Mouse (Mus musculus) cerebellum, postnatal 4 days (tissue): ENCODE measurements around the gene Nfrkb.

Source experiments
- DNase-seq, 2 experiments: peaks; one replicate each; pipeline ENCODE4 v3.0.0; 2022; ENCODE audit warnings: low spot score in 2 of 2, mixed read lengths in 1 of 2

Nfrkb gene

DNA sequence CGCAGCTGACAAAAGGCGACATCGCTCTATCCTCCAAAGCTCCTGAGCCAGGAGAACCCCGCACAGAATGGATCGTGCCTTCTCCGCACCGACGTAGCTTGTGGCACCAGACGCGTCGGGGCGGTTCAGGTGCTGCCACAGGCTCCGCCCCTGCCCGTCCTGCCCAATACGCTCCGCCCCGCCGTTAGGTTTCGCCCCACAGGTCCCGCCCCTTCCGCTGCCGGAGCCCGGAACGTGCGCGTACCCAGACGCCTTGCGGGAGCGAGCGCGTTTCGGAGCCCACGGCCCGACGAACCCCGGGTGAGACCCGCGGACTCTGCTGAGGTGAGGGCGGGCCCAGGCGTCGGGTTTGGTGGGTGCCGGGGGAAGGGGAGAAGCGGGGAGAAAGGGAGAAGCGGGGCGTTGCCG, at the start of gene Nfrkb:
Gene Nfrkb, plus strand, starts transcription at position 246 of the 408 bp plus-strand sequence.
- DNase-seq, result peak; percentile 84 to 94

- peak in 1 of 2 experiments; percentile 22 for DNase-seq
Measured at GRCm38 (mm10) chr9:31344289-31344831, 41.6 kb upstream of the Nfrkb start.

DNA sequence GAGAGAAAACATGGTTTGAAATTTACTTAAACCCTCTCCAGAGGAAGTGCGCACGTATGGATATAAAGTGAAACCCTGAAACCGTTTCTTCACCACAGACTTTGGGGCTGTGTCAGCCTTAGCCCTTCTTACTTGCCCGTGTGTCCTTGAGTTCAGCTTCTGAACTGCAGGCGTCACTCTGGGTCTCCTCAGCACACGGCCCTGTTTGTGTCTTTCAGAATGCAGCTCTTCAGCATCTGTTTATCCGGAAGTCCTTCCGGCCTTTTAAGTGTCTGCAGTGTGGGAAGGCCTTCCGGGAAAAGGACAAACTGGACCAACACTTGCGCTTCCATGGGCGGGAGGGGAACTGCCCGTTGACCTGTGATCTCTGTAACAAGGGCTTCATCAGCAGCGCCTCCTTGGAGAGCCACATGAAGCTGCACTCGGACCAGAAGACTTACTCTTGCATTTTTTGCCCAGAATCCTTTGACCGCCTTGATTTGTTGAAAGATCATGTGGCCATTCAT, 39.4 kb upstream of the Nfrkb start:
- no peak for DNase-seq

DNA sequence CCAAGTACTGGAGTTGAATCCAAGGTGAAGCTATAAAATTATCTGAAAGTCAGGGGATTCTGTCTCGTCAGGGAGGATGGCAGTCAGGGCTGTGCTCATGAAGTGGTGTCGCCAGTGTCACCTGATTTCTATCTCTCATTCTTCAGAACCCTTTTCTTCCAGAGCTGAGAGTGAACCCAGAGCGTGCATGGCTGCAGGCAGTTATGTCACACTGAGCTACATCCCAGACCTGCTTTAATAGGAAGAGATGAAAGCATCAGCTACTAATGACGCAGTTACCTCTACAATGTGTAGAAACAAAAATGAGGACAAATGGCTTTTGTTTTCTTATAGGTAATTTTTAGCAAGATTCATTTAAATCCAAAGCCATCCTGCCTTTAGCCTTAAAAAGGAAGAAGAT, 37.5 kb upstream of the Nfrkb start:
- DNase-seq, result no peak

GRCm38 (mm10) chr9:31348915-31349314, 37.1 kb upstream of the Nfrkb start:
- DNase-seq, result peak; percentile 61 to 77

DNA sequence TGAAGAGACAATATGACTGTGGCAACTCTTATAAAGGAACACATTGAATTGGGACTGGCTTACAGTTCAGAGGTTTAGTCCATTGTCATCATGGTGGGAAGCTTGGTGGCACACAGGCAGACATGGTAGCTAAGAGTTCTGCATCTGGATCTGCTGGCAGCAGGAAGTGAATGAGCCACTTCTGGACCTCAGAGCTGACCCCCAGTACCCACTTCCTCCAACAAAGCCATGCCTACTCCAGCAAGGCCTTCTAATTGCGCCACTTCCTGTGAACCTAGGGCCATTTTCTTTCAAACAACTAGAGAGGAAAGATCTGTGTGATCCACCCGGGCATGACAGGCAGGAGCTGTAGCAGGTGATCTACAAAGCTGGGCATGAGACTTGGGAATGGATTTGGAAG, 33.3 kb upstream of the Nfrkb start:
- DNase-seq, result no peak

GRCm38 (mm10) chr9:31353518-31353917, 32.5 kb upstream of the Nfrkb start:
- DNase-seq, result no peak

GRCm38 (mm10) chr9:31354051-31354450, 31.9 kb upstream of the Nfrkb start:
- DNase-seq, result no peak

- DNase-seq, result no peak
Measured at GRCm38 (mm10) chr9:31363698-31364609, 22.0 kb upstream of the Nfrkb start.

GRCm38 (mm10) chr9:31365086-31365485, 20.9 kb upstream of the Nfrkb start:
- no peak for DNase-seq

- DNase-seq, result no peak
Measured at GRCm38 (mm10) chr9:31371740-31372139, 14.3 kb upstream of the Nfrkb start.

- DNase-seq, result no peak
Measured at GRCm38 (mm10) chr9:31376661-31377060, 9.3 kb upstream of the Nfrkb start.

- no peak for DNase-seq
Measured at GRCm38 (mm10) chr9:31384786-31385499, 1.0 kb upstream of the Nfrkb start.

DNA sequence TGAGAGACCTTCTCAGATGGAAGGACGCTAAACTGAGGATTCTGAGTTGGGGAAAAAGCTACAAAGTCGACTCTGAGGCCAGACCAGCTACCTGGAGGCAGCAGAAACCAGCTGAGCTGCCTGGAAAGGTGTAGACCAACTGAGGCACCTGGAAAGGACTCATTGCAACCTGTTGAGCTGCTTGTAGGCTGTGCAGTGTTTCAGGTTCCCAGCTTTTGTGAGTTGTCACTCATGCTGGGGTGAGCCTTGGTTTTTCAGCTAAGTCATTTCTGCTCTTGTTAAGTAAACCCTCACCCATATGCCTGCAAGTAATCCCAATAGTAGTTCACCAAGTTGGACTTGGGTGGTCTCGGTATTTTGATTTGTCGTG, 507 bp upstream of the Nfrkb start:
- no peak for DNase-seq

DNA sequence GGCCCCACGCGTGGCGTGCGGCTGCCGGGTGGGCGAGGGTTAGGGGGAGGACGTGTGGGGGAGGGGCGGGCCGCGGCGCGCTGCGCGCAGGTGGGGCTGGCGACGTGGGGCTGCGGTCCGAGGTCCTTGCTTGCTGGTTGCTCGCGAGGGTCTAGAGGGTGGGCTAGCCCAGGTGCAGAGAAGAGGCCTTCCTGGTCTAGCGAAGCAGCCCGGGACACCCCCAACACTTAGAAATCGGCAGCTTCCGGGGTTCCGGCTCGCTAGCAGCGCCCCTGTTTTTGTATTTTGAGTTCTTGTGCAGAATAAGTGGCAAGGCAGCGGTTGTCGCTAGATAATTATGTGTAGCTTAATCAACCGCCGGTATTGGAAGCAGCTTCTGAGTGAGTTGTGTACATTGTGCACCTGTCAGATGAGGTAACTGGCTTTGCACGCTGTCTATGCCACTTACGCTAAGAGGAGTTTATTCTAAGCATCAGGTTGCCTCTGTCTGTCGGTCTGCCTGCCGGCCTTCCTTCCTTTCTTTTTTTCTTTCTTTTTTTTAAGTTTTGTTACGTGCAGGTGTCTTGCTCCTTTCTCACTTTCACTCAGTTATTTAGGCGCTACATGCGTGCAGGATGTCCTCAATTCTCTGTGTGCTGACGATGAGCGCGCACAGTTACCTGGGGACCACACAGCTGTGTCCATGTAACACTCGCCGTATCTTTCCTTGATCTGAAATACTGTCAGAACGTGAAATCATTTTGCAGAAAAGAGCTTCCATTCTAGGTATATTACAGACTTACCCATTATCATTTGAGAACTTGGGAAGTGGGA, 582 bp downstream of the Nfrkb start:
- no peak for DNase-seq

GRCm38 (mm10) chr9:31387206-31387605, 1.2 kb downstream of the Nfrkb start:
- no peak for DNase-seq

GRCm38 (mm10) chr9:31400441-31400840, 14.4 kb downstream of the Nfrkb start:
- peak; percentile 60 to 75 for DNase-seq

DNA sequence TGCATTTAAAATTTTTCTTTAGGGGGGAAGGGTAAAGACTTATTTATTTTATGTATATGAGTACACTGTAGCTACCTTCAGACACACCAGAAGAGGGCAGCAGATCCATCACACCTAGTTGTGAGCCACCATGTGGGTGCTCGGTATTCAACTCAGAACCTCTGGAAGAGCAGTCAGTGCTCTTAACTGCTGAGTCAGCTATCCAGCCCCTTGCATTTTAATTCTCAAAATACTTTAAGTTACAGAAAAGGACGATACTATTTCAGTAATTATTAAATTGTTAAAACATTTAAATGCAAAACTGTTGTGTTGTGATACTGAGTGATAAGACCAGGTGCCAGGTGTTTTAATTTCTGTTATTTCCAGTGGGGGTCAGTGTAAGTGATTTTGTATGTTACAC, 18.3 kb downstream of the Nfrkb start:
- DNase-seq, result no peak

DNA sequence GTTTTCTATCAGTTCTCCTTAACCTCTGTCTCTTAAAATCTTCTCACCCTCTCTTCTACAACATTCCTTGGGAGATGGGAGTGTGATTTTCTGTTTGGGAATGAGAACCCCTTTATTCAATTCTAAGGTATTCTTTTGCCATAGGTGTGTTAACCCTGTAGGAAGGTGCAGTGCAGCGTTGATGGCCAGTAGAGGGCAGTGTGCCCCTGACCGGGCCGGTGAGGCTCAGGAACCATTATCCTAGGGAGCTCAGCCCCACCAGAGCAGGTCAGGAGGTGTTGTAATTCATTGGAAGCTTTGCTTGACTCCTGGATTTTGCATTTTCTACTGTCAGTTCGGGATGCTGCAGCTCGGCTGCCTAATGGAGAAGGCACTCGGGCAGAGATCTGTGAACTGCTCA, 19.2 kb downstream of the Nfrkb start:
- DNase-seq, result peak in 1 of 2 experiments; percentile 16

DNA sequence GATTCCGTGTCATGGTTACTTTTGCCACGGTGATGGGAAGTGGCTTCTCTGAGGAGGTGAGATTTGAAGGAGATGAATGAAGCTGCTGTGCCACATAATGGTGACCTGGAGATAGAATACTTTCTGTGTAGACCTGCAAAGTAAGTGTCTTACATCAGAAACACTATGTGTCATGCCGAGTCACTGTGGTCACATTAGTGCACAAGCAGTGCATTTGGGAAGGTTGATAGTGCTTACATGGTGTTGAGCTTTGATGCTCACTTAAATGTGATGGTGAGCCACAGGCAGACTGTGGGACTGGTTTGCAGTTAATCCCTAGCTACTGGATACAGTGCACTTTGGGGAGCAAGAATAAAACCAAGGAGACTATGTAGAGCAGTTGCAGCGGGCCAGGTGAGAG, 26.2 kb downstream of the Nfrkb start:
- DNase-seq, result no peak

GRCm38 (mm10) chr9:31418821-31419220, 32.8 kb downstream of the Nfrkb start:
- DNase-seq, result no peak

GRCm38 (mm10) chr9:31422143-31422542, 36.2 kb downstream of the Nfrkb start:
- DNase-seq, result no peak
